Mouse (Mus musculus) embryonic facial prominence, embryonic 13.5 days (tissue): ENCODE data around the gene Rab27a. TPM values are rescaled to one million over a fixed set of nuclear protein-coding genes. Genes with fewer than 3 reads are reported as not detected.
"Not testable (repeated sequence)": the region's sequence is repeated elsewhere in the genome, so short reads cannot be mapped to it uniquely, and the experiment has no call there.

Experiments
- ATAC-seq: fragments of 200-750 bp; cut with Nextera tagmentation; 2 replicates; pipeline ENCODE4 v1.8.0; 2017; ENCODE audit warnings: low read depth; ENCODE audit not compliant: insufficient number of reproducible peaks, insufficient read depth, low FRiP score, low TSS enrichment
- H3K27ac ChIP-seq: fragments of 300-500 bp; sonication (generic); 2 replicates; pipeline ENCODE4 v1.5.1; 2015; ENCODE audit warnings: moderate library complexity, mild to moderate bottlenecking, inconsistent platforms
- H3K27me3 ChIP-seq: fragments of 300-500 bp; sonication (generic); 2 replicates; pipeline ENCODE4 v1.6.1; 2015; ENCODE audit warnings: mild to moderate bottlenecking, inconsistent platforms
- H3K36me3 ChIP-seq: fragments of 300-500 bp; sonication (generic); 2 replicates; pipeline ENCODE4 v1.6.1; 2015; ENCODE audit warnings: mild to moderate bottlenecking, inconsistent platforms
- H3K4me1 ChIP-seq: fragments of 300-500 bp; sonication (generic); 2 replicates; pipeline ENCODE4 v1.6.1; 2015; ENCODE audit warnings: inconsistent platforms
- H3K4me2 ChIP-seq: fragments of 300-500 bp; sonication (generic); 2 replicates; pipeline ENCODE4 v1.6.1; 2015; ENCODE audit warnings: moderate library complexity, mild to moderate bottlenecking, inconsistent platforms
- H3K4me3 ChIP-seq: fragments of 300-500 bp; sonication (generic); 2 replicates; pipeline ENCODE4 v1.5.1; 2015; ENCODE audit warnings: mild to moderate bottlenecking, inconsistent platforms
- H3K9ac ChIP-seq: fragments of 300-500 bp; sonication (generic); 2 replicates; pipeline ENCODE4 v1.6.1; 2015; ENCODE audit warnings: mild to moderate bottlenecking, inconsistent platforms
- H3K9me3 ChIP-seq: fragments of 300-500 bp; sonication (generic); 2 replicates; pipeline ENCODE4 v1.6.1; 2016; ENCODE audit warnings: inconsistent platforms
- WGBS: fragments of 180-500 bp; shearing (Covaris S2); methylation state at CpG from one replicate; pipeline ENCODE4 v1.1.7; 2015; ENCODE audit warnings: mixed read lengths; 5-methylcytosine and 5-hydroxymethylcytosine counted together
- polyA plus RNA-seq: library from polyadenylated mRNA; unstranded; fragments of >200 nt; fragmentation: Nextera tagmentation; extraction: Ambion mirVana; gene quantifications from 2 replicates; pipeline ENCODE4 v1.2.1, GENCODE M21; 2015

Rab27a gene
- polyA plus RNA-seq, 1 experiment from 2014 or later, result 9.7 TPM

DNA sequence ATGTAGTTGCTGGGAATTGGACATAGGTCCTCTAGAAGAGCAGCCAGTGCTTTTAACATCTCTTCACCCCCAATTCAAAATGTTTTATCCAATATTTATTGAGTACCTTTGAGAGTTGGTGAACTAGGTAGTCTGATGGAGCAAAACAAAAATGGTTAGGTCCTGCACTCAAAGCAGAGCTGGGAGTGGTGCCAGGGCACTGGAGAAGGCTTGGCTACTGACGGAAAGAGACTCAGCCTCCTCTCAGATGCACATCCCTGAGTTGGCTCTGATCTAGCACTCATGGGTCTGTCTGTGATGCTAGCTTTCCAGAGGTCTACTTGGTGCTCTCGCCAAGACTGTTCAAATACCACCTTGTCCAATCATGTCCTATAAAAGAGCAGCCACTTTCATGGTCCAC lies 53.2 kb downstream of the Rab27a start:
- 81% methylated on average over 2 of the region's 2 CpGs for WGBS
- H3K4me1 ChIP-seq, result no peaks in the 10 kb centered on the region
- no peaks in the 10 kb centered on the region for H3K9me3 ChIP-seq
- H3K27ac ChIP-seq, result no peak overlapping the region
- no peak for ATAC-seq
- H3K4me3 ChIP-seq, result no peak overlapping the region
- H3K4me2 ChIP-seq, result no peak overlapping the region
- peaks cover 16% of the 10 kb centered on the region for H3K27me3 ChIP-seq
- H3K36me3 ChIP-seq, result no peaks in the 10 kb centered on the region
- no peak overlapping the region for H3K9ac ChIP-seq

DNA sequence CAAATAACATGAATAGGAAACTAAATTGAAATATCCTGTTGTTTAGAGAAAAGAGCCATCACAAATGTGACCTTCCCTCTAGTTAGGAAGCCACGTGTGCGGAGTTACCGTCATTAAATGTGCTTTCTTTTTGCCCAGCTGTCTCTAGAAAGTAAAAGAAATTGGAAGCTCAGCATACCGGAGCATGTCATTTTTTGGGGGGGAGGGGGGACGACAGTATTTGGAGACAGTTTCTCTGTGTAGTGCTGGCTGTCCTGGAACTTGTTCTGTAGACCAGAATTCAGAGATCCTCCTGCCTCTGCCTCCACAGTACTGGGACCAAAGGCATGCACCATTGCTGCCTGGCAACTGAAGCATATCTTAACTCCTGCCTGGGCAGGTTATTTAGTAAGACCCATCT lies 56.9 kb downstream of the Rab27a start, which contains the start of gene Khdc3:
Khdc3 (plus strand) TSS at position 301 of the 400 bp plus-strand sequence.
- Histone ChIP-seq H3K9me3 (no peaks in the 10 kb centered on the region), H3K27me3 (peaks cover 39% of the 10 kb centered on the region), H3K36me3 (no peaks in the 10 kb centered on the region), H3K4me1 (peaks cover 9% of the 10 kb centered on the region), H3K9ac (no peak within 1 kb of the TSS), H3K4me3 (no peak within 1 kb of the TSS), H3K27ac (no peak within 1 kb of the TSS), H3K4me2 (no peak within 1 kb of the TSS)
- WGBS, result 76% methylated on average over 5 of the region's 5 CpGs
- ATAC-seq, result no peak

DNA sequence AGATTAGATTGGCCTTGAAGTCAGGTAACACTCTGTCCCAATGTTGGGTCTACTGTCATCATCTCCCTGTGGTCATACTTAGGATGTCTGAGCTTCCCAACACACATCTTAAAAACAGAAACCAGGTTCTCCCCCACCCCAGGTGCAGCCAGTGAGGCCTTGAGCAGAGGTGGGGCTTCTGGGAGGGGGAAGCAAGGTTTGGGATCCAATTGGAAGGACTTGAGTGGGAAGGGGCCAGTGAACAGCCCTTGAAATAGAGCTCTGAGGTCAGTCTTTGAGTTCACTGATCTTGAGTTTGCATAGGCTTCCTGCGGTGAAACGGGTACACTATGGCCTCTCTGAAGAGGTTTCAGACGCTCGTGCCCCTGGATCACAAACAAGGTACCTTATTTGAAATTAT lies 57.5 kb downstream of the Rab27a start, which contains the start of gene Gm20509:
Gm20509 (plus strand) TSS at position 290 of the 400 bp plus-strand sequence.
- H3K4me1 ChIP-seq, result peaks cover 9% of the 10 kb centered on the region
- no peaks in the 10 kb centered on the region for H3K9me3 ChIP-seq
- no peaks in the 10 kb centered on the region for H3K36me3 ChIP-seq
- peak within 1 kb of the TSS; percentile 73 for H3K9ac ChIP-seq
- H3K4me3 ChIP-seq, result peak within 1 kb of the TSS; percentile 47
- H3K27me3 ChIP-seq, result peaks cover 44% of the 10 kb centered on the region
- WGBS, result 91% methylated on average over 4 of the region's 4 CpGs
- no peak for ATAC-seq
- peak within 1 kb of the TSS; percentile 89 for H3K4me2 ChIP-seq
- H3K27ac ChIP-seq, result no peak within 1 kb of the TSS

DNA sequence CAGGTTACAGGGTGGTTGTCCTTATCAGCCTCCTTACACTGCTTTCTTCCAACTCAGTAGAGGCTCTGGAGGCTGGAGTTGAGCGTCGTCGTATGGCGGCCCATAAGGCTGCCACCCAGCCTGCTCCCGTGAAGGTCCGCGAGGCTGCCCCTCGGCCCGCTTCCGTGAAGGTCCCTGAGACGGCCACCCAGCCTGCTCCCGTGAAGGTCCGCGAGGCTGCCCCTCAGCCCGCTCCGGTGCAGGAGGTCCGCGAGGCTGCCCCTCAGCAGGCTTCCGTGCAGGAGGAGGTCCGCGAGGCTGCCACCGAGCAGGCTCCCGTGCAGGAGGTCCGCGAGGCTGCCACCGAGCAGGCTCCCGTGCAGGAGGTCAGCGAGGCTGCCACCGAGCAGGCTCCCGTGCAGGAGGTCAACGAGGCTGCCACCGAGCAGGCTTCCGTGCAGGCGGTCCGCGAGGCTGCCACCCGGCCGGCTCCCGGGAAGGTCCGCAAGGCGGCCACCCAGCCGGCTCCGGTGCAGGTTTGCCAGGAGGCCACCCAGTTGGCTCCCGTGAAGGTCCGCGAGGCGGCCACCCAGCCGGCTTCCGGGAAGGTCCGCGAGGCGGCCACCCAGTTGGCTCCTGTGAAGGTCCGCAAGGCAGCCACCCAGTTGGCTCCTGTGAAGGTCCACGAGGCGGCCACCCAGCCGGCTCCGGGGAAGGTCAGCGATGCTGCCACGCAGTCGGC lies 58.7 kb downstream of the Rab27a start:
- ATAC-seq, result peak; percentile 30; the same call in 1 of the 2 replicates
- H3K27me3 ChIP-seq, result peaks cover 44% of the 10 kb centered on the region
- H3K27ac ChIP-seq, result no peak overlapping the region
- WGBS, result 5% methylated on average over 60 of the region's 60 CpGs
- peak overlapping the region; percentile 47 for H3K4me3 ChIP-seq
- H3K9me3 ChIP-seq, result no peaks in the 10 kb centered on the region
- H3K4me2 ChIP-seq, result peak overlapping the region; percentile 89
- H3K4me1 ChIP-seq, result peaks cover 9% of the 10 kb centered on the region
- H3K9ac ChIP-seq, result peak overlapping the region; percentile 73
- H3K36me3 ChIP-seq, result no peaks in the 10 kb centered on the region

DNA sequence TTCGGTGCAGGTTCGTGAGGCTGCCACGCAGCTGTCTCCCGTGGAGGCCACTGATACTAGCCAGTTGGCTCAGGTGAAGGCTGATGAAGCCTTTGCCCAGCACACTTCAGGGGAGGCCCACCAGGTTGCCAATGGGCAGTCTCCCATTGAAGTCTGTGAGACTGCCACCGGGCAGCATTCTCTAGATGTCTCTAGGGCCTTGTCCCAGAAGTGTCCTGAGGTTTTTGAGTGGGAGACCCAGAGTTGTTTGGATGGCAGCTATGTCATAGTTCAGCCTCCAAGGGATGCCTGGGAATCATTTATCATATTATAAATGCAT lies 59.2 kb downstream of the Rab27a start:
- peaks cover 44% of the 10 kb centered on the region for H3K27me3 ChIP-seq

DNA sequence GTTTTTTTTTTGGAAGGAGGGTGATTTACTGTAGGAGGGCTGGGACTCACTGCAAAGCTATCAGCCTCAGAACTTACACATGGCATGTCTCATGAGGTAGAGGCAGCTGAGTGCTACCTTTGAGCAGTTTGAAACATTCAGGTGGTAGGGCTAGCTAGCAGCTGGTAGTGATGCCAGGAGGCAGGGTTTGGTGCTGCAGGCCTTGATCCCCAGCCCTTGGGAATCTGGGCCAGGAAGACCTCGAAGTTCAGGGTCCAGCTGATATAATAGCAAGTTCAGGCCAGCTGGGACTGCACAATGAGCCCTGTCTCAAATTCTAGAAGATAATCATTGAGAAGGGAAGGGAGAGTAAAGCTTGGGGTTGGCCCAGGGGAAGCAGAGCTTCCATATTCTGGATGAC lies 60.5 kb downstream of the Rab27a start:
- ATAC-seq, result no peak
- H3K4me1 ChIP-seq, result peaks cover 9% of the 10 kb centered on the region
- no peak overlapping the region for H3K4me3 ChIP-seq
- no peak overlapping the region for H3K9ac ChIP-seq
- peaks cover 44% of the 10 kb centered on the region for H3K27me3 ChIP-seq
- H3K9me3 ChIP-seq, result no peaks in the 10 kb centered on the region
- no peak overlapping the region for H3K27ac ChIP-seq
- H3K36me3 ChIP-seq, result no peaks in the 10 kb centered on the region
- no peak overlapping the region for H3K4me2 ChIP-seq
- 62% methylated on average over 1 of the region's 1 CpGs for WGBS

More for the DNA sequence above, 59.2 kb downstream of the Rab27a start:
- Histone ChIP-seq H3K36me3 (no peaks in the 10 kb centered on the region), H3K9ac (peak overlapping the region; percentile 73; the same call in 1 of the 2 replicates), H3K9me3 (no peaks in the 10 kb centered on the region), H3K4me2 (peak overlapping the region; percentile 89), H3K27ac (no peak overlapping the region), H3K4me1 (peaks cover 9% of the 10 kb centered on the region), H3K4me3 (peak overlapping the region; percentile 47)
- ATAC-seq, result no peak
- 41% methylated on average over 5 of the region's 5 CpGs for WGBS

DNA sequence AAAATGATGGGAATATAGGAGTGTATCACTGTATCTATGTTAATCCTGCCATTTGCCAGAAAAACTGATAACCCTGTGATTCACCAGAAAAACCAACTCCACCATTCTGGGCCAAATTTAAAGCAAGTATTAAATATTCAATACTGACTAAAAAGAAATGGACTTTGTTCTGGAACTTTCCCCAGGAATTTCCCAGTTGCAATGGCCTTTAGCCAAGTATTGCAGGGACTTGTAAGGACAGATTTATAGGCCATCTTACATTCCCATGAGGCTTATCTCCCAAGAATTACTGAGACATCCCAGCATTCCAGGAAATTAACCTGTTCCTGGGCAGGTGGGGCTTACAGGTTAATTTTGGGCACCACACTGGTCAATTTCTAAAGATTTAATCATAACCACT lies 61.1 kb downstream of the Rab27a start:
- Histone ChIP-seq H3K9ac (no peak overlapping the region), H3K27ac (no peak overlapping the region), H3K36me3 (no peaks in the 10 kb centered on the region), H3K4me2 (no peak overlapping the region), H3K4me1 (peaks cover 9% of the 10 kb centered on the region), H3K9me3 (no peaks in the 10 kb centered on the region), H3K27me3 (peaks cover 44% of the 10 kb centered on the region), H3K4me3 (no peak overlapping the region)
- no peak for ATAC-seq

DNA sequence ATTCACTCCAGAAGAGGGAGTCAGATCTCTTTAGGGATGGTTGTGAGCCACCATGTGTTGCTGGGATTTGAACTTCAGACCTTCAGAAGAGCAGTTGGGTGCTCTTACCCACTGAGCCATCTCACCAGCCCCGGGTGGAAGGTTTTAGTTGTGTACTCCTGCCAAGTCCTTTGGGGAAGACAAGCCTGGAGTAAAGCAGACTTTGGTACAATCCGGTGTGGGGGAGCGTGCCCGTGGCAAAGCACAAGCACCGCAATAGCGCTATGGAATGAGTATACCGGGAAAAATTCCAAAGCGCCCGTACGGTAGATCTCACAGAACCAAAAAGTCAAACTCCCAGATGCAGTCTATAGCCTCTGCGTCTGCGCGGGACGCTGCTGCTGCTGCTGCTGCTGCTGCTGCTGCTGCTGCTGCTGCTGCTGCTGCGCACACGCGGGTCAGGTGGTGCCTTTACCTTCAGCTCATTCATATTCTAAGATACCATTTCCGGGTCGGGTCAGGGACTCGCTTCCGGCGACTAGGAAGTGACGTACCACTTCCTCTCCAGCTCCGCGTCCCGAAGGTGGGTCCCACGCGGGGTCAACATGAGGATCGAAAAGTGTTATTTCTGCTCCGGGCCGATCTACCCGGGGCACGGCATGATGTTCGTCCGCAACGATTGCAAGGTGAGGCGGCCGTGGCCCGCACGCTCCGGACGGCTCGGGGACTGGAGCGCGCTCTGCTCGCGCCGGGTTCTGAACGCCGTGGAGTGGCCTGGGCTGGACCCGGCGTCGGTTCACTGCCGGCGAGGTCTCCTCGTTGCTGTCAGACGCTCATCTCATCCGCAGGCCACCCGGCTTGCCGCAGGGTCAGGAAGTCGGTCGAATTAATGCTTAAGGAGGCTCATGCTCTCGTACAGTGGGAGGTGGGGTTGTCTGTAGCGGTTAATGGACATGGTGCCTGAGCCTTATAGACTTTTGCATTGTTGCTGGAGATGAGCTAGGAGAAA lies 68.6 kb downstream of the Rab27a start, which contains the start of gene Rsl24d1:
Rsl24d1 (plus strand) TSS at position 508 of the 988 bp plus-strand sequence.
- ATAC-seq, result peak; percentile 92

DNA sequence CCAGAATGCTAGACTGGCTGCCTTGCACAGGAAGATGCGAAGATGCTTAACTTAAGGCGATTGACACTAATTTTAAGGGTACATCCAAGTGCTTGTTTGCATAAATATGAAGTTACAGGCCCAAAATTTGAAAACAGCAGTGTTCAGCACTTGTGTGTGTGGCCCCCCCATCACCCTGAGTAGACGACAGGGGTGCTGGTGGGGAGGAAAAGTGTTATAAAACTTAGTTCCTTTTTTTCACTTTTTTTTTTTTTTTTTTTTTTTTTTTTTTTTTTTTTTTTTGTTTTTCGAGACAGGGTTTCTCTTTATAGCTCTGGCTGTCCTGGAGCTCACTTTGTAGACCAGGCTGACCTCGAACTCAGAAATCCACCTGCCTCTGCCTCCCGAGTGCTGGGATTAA lies 72.0 kb downstream of the Rab27a start:
- 88% methylated on average over 5 of the region's 6 CpGs for WGBS
- not testable (repeated sequence) for H3K4me3 ChIP-seq, ATAC-seq, H3K4me2 ChIP-seq, H3K9me3 ChIP-seq, H3K4me1 ChIP-seq, H3K27ac ChIP-seq, H3K9ac ChIP-seq, H3K27me3 ChIP-seq
- peaks cover 57% of the 10 kb centered on the region for H3K36me3 ChIP-seq

More for the DNA sequence above, 68.6 kb downstream of the Rab27a start, which contains the start of gene Rsl24d1:
- Histone ChIP-seq H3K9me3 (no peaks in the 10 kb centered on the region), H3K4me1 (peaks cover 7% of the 10 kb centered on the region; the same call in 1 of the 2 replicates), H3K9ac (peak within 1 kb of the TSS; percentile 82), H3K27me3 (no peaks in the 10 kb centered on the region), H3K36me3 (peaks cover 29% of the 10 kb centered on the region), H3K4me2 (peak within 1 kb of the TSS; percentile 77), H3K27ac (peak within 1 kb of the TSS; percentile 80), H3K4me3 (peak within 1 kb of the TSS; percentile 75)
- WGBS, result under 1% methylated on average over 64 of the region's 64 CpGs

DNA sequence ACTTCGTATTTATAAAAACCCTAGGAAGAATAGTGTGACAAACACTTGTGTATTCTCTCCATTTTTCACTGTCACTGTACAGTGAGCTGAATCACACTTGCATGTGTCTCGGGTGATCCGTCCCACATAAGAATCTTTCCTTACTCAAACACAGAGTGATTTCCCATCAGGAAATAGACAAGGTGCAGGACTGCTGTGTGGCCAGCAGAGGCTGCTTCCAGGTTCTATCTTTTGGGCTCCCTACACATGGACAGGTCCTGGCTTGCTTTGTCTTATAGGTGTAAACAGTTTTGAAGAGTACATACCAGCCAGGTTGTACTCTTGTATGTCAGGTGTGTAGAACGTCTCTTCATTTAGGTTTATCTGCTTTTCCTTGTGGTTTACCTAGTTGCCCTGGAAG lies 73.4 kb downstream of the Rab27a start:
- Histone ChIP-seq H3K27me3 (no peaks in the 10 kb centered on the region), H3K9ac (no peak overlapping the region), H3K4me1 (peaks cover 7% of the 10 kb centered on the region; the same call in 1 of the 2 replicates), H3K4me3 (no peak overlapping the region), H3K27ac (no peak overlapping the region), H3K9me3 (no peaks in the 10 kb centered on the region), H3K36me3 (peaks cover 63% of the 10 kb centered on the region), H3K4me2 (no peak overlapping the region)
- 90% methylated on average over 4 of the region's 4 CpGs for WGBS
- ATAC-seq, result no peak

DNA sequence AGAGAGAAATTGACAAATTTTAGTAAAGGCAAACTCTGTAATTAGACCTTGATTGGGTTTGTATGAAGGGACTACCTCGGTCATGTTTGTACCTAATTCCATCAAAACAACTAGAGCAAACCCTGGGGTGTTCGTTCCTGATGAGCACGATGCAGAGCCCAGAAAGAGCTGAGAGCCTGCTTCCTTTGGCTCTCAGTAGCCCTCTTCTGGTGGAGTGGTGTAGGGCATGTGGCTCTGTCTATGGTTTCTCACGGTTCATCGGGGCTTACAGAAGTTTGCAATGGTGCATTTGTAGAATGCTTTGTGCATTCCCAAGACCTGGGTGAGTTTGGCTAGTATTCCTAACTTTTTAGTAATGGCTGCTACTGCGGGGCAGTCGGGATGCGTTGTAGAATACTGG lies 77.1 kb downstream of the Rab27a start:
- no peaks in the 10 kb centered on the region for H3K4me1 ChIP-seq
- 81% methylated on average over 8 of the region's 8 CpGs for WGBS
- H3K9me3 ChIP-seq, result no peaks in the 10 kb centered on the region
- no peaks in the 10 kb centered on the region for H3K27me3 ChIP-seq
- H3K4me2 ChIP-seq, result no peak overlapping the region
- no peak overlapping the region for H3K27ac ChIP-seq
- H3K4me3 ChIP-seq, result no peak overlapping the region
- no peak overlapping the region for H3K9ac ChIP-seq
- peaks cover 79% of the 10 kb centered on the region for H3K36me3 ChIP-seq
- no peak for ATAC-seq
